Mouse (Mus musculus): ENCODE measurements around the gene Plekha5. TPM values are rescaled to one million over a fixed set of nuclear protein-coding genes. Genes with fewer than 3 reads are reported as not detected.
A peak's percentile ranks its signal among the peaks of the same experiment; 100 is the strongest.
"Not testable (repeated sequence)": the region's sequence is repeated elsewhere in the genome, so short reads cannot be mapped to it uniquely, and the experiment has no call there.

Plekha5 gene
- total RNA-seq, 2 experiments from 2014 or later = 98.9 to 118 TPM

DNA sequence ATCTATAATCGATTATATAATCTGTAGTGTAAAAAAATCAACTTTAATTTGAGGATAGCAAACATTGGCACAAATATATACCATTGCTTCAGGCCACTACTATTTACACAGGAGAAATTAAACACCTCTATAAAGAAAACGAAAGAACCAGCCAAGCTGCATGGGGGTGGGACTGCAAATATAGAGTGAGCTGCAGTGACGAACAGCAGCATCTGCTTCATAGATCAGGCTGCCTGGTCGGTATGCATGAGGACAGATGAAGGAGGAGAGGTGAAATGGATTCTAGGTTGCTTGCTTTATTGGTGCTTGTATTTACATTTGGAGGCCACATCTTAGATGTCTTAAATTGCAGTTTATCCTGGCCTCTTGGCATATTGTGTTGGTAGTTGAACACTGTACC lies 66.4 kb downstream of the Plekha5 start:
- DNase-seq = no peak

DNA sequence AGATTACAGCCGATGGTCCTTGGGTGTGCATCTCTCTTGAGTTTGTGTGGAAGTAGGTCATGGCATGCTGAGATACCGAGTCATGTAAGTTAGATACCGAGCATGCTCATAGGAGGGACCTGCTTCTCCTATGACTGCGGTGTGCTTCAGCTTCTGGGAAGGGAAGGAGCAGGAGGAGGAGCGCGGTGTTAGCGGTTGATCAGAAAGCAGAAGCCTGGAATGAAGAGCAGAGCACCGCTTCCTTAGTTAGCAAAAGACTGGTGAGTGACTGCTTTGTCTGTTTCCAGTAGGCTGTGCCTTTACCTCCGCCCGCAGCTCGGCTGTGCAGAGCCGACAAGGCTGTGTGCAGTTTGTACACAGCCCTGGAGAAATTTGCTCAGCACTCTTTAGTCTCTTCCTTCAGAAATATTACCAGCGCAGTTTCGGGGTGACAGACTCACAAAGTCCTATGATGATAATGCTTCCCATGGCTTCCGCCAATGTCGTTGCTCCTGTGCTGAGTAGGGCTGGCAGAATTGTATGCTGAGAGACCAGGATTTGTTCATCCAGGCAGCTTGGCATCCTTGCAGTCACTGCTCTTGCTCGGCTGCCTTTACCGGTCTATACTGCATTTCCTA lies 67.2 kb downstream of the Plekha5 start:
- no peak for DNase-seq

- no peak for DNase-seq
These were observed 68.2 kb downstream of the Plekha5 start for GRCm38 (mm10) chr6:140492043-140492442.

DNA sequence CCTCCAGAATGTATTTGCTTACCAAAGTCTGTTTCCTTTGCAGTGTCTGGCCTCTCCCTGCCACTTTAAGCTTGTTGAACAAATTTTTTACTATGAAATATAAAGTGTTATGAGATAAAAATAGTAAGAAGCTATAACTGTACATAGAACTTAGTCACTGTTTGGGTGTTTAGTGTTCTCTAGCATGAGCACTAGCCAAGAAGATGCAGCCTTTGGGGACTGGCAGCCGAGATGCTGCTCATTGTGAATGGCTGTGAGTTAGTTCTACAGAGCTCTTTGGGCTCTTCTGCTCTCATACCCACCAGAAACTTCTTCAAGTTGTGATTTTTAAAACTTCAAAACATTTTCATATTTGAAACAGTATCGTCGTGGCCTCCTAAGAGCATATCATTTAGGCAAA lies 74.2 kb downstream of the Plekha5 start:
- no peak for DNase-seq

DNA sequence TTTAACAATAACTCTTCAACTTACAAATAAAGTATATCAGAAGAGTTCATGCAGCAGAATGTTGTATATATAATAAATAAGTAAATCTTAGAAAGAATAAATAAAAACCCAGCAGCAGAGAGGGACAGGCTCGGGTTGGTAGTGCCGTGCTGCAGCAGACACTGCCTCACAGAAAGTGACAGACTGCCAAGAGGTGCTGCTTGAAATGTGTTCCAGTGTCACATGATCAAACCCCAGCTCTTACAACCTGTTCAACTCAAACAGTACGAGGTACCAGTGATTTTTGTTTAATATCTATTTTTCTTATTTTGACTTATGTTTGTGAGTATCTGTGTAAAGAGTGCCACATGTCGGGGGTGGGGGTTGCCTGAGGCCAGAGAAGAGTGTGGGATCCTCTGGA lies 75.1 kb downstream of the Plekha5 start:
- no peak for DNase-seq

GRCm38 (mm10) chr6:140500829-140501228 lies 77.0 kb downstream of the Plekha5 start:
- DNase-seq = not testable (repeated sequence)

- DNase-seq = no peak
These were observed 78.0 kb downstream of the Plekha5 start for GRCm38 (mm10) chr6:140501841-140502240.

DNA sequence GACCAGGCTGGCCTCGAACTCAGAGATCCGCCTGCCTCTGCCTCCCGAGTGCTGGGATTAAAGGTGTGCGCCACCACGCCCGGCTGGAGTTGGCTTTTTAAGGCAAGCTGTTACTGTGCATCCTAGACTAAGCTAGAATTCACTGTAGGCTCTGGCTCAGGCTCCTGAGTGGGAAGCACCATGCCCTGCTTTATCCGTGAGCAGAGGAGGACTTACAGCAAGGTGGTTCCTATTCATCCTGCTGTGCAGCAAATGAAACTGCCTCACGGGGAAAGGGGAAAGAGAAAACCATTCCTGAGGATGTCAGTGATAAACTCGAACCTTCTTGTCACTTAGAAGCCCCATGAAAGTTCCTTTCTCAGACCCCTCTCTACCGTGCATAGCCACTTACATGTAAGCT lies 80.9 kb downstream of the Plekha5 start:
- no peak for DNase-seq

DNA sequence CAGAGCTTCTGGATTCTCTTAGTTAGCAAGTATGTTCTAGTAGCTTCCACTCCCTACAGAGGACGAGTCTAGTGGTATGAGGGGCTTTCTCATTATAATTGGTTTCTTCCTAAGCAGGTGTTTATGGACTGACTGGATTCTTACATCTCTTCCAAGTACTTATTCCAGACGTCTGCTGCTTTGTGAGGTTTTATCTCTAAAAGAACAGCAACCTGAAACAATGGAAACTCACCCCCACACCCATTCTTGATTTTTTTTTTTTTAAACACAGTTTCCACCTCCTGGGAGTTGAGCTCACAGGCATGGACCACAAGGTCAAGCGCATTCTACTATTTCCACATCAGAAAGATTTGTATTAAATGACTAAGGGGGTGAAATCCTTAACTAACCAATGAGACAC lies 83.8 kb downstream of the Plekha5 start:
- DNase-seq = no peak

GRCm38 (mm10) chr6:140508475-140509150 lies 84.8 kb downstream of the Plekha5 start:
- no peak for DNase-seq

DNA sequence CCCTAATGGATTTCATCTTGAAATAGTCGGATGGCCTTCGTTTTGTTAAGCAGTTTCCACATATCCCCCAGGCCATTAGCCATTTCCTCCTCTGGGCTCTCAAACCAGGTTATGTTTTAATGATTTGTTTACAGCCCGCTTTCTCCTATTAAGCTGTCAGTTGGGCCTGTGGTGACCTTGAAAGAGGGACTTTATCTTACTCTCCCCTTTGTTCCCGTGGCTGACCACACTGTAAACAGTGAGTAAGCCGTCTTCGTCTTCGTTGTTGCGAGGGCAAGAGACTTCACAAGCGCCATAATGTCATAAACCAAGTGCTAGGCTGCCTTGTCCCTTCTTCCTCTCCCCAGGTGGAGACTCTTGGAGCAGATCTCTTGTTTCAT lies 85.3 kb downstream of the Plekha5 start:
- no peak for DNase-seq

- DNase-seq = no peak
These were observed 88.2 kb downstream of the Plekha5 start for GRCm38 (mm10) chr6:140512016-140512415.

DNA sequence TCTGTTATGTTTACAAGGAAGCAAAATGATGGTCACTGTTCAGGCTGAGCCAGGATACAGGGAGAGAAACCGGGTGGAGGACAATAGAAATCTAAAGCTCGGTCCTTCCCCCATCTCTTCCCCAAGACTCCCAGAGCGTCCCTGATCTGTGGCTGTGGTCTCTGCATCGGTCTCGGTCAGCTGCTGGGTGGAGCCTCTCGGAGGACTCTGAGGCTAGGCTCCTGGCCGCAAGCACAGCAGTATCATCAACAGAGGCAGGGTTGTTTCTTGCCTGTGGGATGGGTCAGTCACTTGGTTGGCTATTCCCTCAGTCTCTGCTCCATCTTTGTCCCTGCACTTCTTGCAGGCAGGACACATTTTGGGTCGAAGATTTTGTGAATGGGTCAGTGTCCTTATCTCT lies 88.6 kb downstream of the Plekha5 start:
- DNase-seq = no peak

DNA sequence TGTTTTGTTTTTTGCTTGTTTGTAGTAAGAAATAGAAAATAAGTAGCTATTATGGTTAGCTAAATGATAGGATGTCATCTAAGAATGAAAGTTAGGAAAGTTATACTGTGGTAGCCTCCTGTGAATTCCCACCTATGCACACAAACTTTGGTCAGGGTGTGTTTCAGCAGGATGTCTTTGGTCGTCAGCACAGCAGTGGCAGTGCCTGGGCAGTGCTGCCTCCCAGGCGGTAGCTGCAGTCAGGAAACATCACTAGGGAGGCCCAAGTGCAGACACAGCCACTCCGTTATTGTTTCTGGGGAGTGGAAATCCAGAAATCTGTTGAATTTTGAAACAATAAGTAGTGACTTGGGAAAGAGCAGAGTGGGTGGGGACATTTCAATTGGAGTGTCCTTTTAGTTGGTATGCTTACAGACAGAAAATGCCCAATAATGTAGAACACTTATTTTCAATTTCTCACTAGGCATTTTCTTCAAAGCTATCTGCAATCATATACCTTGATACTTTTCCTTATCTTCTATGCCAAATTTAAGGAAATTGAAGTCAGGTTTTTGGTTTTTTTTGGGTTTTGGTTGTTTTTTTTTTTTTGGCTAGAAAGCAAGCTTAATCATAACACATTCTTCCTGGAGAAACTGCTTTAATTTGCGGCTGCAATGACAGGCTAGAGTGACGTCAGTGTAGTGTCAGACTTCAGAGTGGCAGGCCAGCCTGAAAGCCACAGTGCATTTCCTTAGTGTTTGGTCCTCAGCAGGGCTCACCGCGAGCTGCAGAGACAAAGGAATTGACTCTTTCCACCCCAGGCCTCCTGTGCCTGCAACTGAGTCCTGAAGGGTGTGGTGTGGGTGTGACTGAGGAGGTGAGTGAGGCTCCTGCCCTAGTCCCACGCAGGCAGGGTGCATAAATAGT lies 90.6 kb downstream of the Plekha5 start:
- no peak for DNase-seq

DNA sequence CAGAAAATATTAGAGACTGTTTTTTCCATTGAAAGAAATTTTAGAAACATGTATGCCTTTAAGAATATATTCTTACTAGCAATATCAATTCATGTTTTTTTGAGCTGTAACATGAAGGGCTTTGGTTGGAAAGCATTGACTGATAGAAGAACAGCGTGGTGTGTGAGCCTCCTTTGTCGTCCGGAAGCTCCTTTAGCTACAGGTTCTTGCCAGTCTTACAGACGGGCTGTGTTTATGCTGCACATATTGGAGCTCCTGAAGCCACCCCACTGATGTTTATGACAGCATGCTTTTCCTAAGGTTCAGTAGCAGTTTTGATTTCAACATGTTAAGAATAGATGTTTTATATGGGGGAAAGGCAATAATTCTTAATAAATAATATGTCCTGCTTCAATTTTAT lies 91.7 kb downstream of the Plekha5 start:
- DNase-seq = no peak

DNA sequence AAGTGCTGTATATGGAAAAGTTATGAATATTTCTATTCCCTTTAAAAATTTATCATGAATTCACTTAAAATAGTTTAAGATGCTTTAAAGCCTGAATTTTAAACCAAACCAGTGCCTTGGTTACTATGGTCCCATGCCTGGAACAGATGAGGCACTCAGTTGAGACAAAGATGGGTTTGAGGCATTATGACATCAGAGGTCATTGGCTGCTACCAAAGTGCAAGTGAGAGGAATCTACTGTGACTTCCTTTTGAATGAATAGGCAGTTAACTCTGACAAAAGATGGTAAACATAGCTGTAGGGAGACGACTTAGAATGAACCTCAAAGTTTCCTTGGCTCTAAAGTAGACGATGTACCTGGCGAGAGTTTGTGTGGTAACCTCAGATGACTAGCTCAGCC lies 92.3 kb downstream of the Plekha5 start:
- DNase-seq = no peak

- no peak for DNase-seq
These were observed 93.3 kb downstream of the Plekha5 start for GRCm38 (mm10) chr6:140517188-140517587.

- no peak for DNase-seq
These were observed 95.2 kb downstream of the Plekha5 start for GRCm38 (mm10) chr6:140519019-140519418.

GRCm38 (mm10) chr6:140519488-140520159 lies 95.8 kb downstream of the Plekha5 start:
- DNase-seq = peak; percentile 32 to 34

DNA sequence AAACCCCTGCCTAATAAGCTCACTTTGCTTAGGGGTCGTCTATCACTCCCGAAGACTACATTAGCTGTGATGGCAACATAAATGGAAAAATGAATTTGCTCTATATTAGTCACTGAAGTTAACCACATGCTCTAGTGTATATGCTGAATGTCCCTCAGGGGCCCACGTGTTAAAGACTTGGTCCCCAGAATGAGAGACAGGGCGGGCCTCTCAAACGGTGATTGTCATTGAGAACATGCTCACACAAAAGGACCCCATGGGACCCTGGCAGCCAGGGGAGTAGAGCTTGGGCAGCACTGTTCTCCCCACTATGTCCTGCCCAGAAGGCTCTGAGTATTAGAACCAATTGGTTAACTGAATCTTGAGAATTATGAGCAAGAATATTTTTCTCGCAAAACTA lies 97.1 kb downstream of the Plekha5 start:
- no peak for DNase-seq

DNA sequence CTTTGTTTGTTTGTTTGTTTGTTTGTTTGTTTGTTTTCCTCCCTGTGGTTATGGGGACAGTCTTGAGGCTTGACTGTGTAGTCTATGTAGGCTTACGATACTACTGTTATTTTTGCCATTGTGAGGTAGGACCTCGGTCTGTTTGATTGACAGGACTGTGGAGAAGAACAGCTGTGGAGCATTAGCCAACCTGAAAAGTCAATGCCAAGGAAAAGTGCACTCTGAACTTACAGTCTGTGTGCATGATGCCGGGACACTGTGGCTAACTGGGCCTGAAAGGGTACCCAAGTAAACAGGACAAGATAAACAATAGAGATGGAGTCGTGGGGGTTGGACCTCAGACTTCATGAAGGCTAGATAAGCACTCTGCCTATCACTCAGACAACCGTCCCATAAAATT lies 98.0 kb downstream of the Plekha5 start:
- no peak for DNase-seq

DNA sequence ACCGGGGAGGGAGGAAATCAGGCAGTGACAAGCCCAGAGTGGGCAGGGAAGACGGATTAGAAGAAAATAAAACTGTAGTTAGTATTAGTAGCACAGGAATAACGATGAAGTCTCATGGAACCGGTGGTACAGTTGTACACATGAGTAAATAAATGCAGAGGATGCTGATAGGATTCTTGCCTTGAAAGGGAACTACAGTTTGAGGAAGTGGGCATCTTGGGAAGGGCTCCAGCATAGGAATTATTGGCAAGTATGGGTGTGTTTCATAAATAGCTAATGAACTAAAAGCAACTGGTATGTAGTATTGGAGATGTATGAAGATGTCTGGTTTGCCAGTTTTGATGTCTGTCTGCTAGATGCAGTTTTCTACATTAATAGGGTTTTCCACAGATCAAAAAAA lies 99.7 kb downstream of the Plekha5 start:
- no peak for DNase-seq

- no peak for DNase-seq
These were observed 104.6 kb downstream of the Plekha5 start for GRCm38 (mm10) chr6:140528414-140528813.
